Mouse (Mus musculus): Measurements from ENCODE around the gene Tmem123. TPM values are rescaled to one million over a fixed set of nuclear protein-coding genes. Genes with fewer than 3 reads are reported as not detected.
A peak's percentile ranks its signal among the peaks of the same experiment; 100 is the strongest.

Tmem123 gene
- polyA plus RNA-seq, 1 experiment from 2014 or later: 107 TPM

DNA sequence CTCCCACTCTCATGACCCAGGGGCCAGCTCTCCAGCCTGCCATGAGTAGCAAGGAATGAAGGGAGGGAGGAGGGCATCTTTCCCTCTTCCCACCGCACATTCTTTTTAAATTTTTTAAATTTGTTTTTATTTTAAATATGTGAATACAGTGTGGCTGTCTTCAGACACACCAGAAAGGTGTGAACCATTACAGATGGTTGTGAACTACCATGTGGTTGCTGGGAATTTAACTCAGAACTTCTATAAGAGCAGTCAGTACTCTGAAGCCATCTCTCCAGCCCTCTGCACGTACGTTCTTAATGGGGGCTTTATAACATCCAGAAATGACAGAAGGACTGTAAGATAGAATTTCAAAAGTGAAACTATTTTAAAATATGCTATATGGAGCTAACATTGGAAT is 15.0 kb upstream of the Tmem123 start:
- Histone ChIP-seq H3K4me3 (ENCODE audit: control insufficient read depth in 1 of 2, insufficient read depth in 1 of 2, low read depth in 1 of 2, low read length in 2 of 2) (no peak overlapping the region), H3K4me1 (ENCODE audit: control insufficient read depth in 2 of 2, insufficient read depth in 2 of 2, low read length in 2 of 2) (0 out of 4 replicates have a peak, but pooled peaks cover 0 to 3% of the 10 kb centered on the region in 2 experiments), H3K27me3 (ENCODE audit: control insufficient read depth, insufficient read depth, low read length) (no peaks in the 10 kb centered on the region), H3K4me2 (ENCODE audit: low read length) (no peak overlapping the region), H3K9me3 (ENCODE audit: control insufficient read depth, low read length) (no peaks in the 10 kb centered on the region), H3K36me3 (ENCODE audit: control insufficient read depth, insufficient read depth, low read length) (no peaks in the 10 kb centered on the region), H3K9ac (ENCODE audit: low read length) (no peak overlapping the region), H3K27ac (replicated peaks in 1 of 2; ENCODE audit: control insufficient read depth in 1 of 2, insufficient read depth in 1 of 2, low read depth in 2 of 2, low read length in 2 of 2) (no peak overlapping the region)
- no peak for ATAC-seq (ENCODE audit: insufficient number of reproducible peaks, insufficient read depth, low FRiP score, low read depth)
- 91% methylated on average over 3 of the region's 3 CpGs for WGBS

DNA sequence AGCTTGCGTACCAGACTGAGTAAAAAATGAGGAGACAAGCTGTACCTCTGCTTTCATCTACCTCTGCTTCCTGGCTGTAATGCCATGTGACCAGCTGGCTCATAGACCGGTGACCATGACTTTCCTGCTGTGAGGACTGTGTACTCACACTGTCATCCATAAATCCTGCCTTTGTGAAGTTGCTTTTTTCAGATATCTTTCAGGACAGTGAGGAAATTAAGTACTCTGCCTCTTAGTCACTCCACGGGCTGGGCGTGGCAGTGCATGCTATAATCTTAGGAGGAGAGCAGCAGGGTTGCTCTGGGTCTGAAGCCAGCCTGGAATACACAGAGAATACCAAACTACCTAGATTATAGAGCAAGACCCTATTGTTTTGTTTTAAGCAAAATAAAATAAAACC is 14.3 kb upstream of the Tmem123 start:
- WGBS: 70% methylated on average over 4 of the region's 4 CpGs
- Histone ChIP-seq H3K9me3 (ENCODE audit: control insufficient read depth, low read length) (no peaks in the 10 kb centered on the region), H3K9ac (ENCODE audit: low read length) (no peak overlapping the region), H3K4me3 (ENCODE audit: control insufficient read depth in 1 of 2, insufficient read depth in 1 of 2, low read depth in 1 of 2, low read length in 2 of 2) (no peak overlapping the region), H3K36me3 (ENCODE audit: control insufficient read depth, insufficient read depth, low read length) (no peaks in the 10 kb centered on the region), H3K27me3 (ENCODE audit: control insufficient read depth, insufficient read depth, low read length) (no peaks in the 10 kb centered on the region), H3K4me2 (ENCODE audit: low read length) (no peak overlapping the region), H3K27ac (replicated peaks in 1 of 2; ENCODE audit: control insufficient read depth in 1 of 2, insufficient read depth in 1 of 2, low read depth in 2 of 2, low read length in 2 of 2) (no peak overlapping the region), H3K4me1 (ENCODE audit: control insufficient read depth in 2 of 2, insufficient read depth in 2 of 2, low read length in 2 of 2) (0 out of 4 replicates have a peak, but pooled peaks cover 0 to 3% of the 10 kb centered on the region in 2 experiments)
- no peak for ATAC-seq (ENCODE audit: insufficient number of reproducible peaks, insufficient read depth, low FRiP score, low read depth)

DNA sequence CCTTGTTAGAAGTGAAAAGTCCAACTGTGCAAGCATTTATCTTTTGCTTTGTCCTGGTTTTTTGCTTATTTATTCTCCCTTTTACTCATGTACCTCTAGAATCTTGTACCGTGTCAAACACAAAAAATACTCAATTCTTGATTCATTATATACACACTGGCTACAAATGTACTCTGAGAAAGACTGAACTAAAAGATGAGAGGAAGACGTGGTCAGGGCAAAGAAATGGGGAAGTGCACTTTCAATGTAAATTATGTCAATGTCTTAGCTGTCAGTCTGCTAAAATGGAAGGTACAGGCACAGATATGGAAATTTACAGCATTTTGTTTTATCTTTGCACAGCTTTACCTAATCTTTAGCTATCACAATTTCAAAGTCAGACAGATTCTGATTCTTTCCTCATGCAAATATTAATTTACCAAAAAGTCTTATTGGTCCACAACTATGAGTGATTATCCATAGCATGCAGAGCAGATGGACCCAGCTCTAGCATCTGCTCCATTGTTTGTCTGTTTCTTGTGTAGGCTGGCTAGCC is 7.9 kb upstream of the Tmem123 start:
- Histone ChIP-seq H3K9ac (ENCODE audit: low read length) (no peak overlapping the region), H3K27me3 (ENCODE audit: control insufficient read depth, insufficient read depth, low read length) (no peaks in the 10 kb centered on the region), H3K27ac (replicated peaks in 1 of 2; ENCODE audit: control insufficient read depth in 1 of 2, insufficient read depth in 1 of 2, low read depth in 2 of 2, low read length in 2 of 2) (no peak overlapping the region), H3K4me1 (ENCODE audit: control insufficient read depth in 2 of 2, insufficient read depth in 2 of 2, low read length in 2 of 2) (no peaks in the 10 kb centered on the region; a peak in 1 of 4 replicates), H3K4me3 (ENCODE audit: control insufficient read depth in 1 of 2, insufficient read depth in 1 of 2, low read depth in 1 of 2, low read length in 2 of 2) (no peak overlapping the region), H3K4me2 (ENCODE audit: low read length) (no peak overlapping the region), H3K36me3 (ENCODE audit: control insufficient read depth, insufficient read depth, low read length) (no peaks in the 10 kb centered on the region), H3K9me3 (ENCODE audit: control insufficient read depth, low read length) (peaks cover 4% of the 10 kb centered on the region; the same call in 1 of the 2 replicates)
- WGBS: 78% methylated on average over 2 of the region's 2 CpGs
- no peak for ATAC-seq (ENCODE audit: insufficient number of reproducible peaks, insufficient read depth, low FRiP score, low read depth)

DNA sequence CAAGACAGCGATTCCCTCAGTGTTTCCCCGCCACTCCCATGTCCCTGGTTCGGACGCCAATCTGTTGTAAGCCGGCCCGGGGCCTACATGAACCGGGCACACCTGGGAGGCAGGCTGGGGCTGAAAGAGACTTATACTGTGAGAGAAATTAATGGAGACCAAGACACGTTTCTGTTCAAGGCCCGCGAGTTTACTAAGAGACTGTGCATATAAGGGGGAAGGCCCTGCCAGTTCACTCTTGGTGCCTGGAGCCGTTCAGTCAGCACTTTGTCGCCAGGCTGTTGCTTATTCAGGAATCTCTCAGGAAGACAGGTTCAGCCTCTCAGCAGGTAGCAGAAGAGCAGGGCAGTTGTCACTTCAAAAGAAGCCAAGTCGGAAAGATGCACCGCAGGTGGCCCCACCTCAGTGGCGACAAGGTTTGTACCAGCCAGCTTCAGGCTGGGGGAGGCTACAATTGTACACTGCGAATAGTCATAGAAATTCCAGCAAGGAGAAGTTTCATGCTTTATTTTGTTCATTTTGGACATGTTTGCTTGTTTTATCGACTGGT is 1.9 kb upstream of the Tmem123 start:
- H3K27me3 ChIP-seq (ENCODE audit: control insufficient read depth, insufficient read depth, low read length): no peaks in the 10 kb centered on the region
- no peak overlapping the region for H3K9ac ChIP-seq (ENCODE audit: low read length)
- peaks cover 4% of the 10 kb centered on the region; the same call in 1 of the 2 replicates for H3K9me3 ChIP-seq (ENCODE audit: control insufficient read depth, low read length)
- no peak overlapping the region for H3K4me3 ChIP-seq (ENCODE audit: control insufficient read depth in 1 of 2, insufficient read depth in 1 of 2, low read depth in 1 of 2, low read length in 2 of 2)
- peaks cover 0 to 10% of the 10 kb centered on the region in 2 experiments; a peak in 3 of 4 replicates for H3K4me1 ChIP-seq (ENCODE audit: control insufficient read depth in 2 of 2, insufficient read depth in 2 of 2, low read length in 2 of 2)
- H3K27ac ChIP-seq (replicated peaks in 1 of 2; ENCODE audit: control insufficient read depth in 1 of 2, insufficient read depth in 1 of 2, low read depth in 2 of 2, low read length in 2 of 2): no peak overlapping the region
- no peaks in the 10 kb centered on the region for H3K36me3 ChIP-seq (ENCODE audit: control insufficient read depth, insufficient read depth, low read length)
- ATAC-seq (ENCODE audit: insufficient number of reproducible peaks, insufficient read depth, low FRiP score, low read depth): no peak
- peak overlapping the region; percentile 35 for H3K4me2 ChIP-seq (ENCODE audit: low read length)
- WGBS: 44% methylated on average over 17 of the region's 17 CpGs

DNA sequence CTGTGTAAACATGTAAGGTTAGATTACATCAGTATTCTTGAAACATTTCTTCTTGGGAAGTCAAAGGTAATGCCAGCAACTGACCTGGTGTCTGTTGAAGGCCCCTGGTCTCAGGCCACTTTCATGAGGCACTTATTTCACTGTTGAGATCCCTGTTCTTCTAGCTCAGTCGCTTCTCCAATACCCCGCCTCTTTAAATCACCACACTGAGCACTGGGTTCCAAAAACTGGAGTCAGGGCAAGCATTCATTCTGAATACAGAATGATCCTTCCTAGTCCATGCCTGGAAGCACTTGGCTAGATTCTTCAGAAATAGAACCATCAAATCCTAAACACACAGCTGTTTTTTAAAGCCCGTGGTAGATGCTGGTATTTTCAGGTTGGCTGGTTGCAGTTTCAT is 1.1 kb upstream of the Tmem123 start:
- no peak overlapping the region for H3K4me3 ChIP-seq (ENCODE audit: control insufficient read depth in 1 of 2, insufficient read depth in 1 of 2, low read depth in 1 of 2, low read length in 2 of 2)
- H3K4me2 ChIP-seq (ENCODE audit: low read length): no peak overlapping the region
- H3K4me1 ChIP-seq (ENCODE audit: control insufficient read depth in 2 of 2, insufficient read depth in 2 of 2, low read length in 2 of 2): peaks cover 5 to 16% of the 10 kb centered on the region in 2 experiments
- WGBS: 77% methylated on average over 3 of the region's 3 CpGs
- no peak for ATAC-seq (ENCODE audit: insufficient number of reproducible peaks, insufficient read depth, low FRiP score, low read depth)
- H3K27ac ChIP-seq (replicated peaks in 1 of 2; ENCODE audit: control insufficient read depth in 1 of 2, insufficient read depth in 1 of 2, low read depth in 2 of 2, low read length in 2 of 2): no peak overlapping the region
- no peak overlapping the region for H3K9ac ChIP-seq (ENCODE audit: low read length)
- H3K9me3 ChIP-seq (ENCODE audit: control insufficient read depth, low read length): peaks cover 4% of the 10 kb centered on the region; the same call in 1 of the 2 replicates
- H3K36me3 ChIP-seq (ENCODE audit: control insufficient read depth, insufficient read depth, low read length): no peaks in the 10 kb centered on the region
- no peaks in the 10 kb centered on the region for H3K27me3 ChIP-seq (ENCODE audit: control insufficient read depth, insufficient read depth, low read length)

DNA sequence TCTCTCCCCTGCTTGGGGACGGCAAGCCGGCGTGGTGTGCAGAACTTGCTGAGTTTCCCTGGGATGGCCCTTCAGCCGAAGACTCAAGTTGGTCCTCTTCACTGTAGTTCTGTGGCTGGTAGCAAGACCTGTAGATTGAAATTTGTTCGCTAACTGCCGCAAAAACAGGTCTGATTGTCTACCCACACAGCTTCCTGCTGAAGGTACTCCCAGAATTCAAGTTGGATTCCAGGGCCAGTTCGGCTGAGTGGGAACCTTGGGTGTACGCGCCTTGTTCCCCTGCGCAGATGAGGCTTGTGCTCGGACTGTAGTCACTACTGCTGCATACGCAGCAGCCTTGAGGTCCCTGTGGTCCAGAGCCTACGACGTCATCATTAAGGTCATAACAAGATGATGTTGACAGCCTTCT is 626 bp downstream of the Tmem123 start:
- H3K4me1 ChIP-seq (ENCODE audit: control insufficient read depth in 2 of 2, insufficient read depth in 2 of 2, low read length in 2 of 2): peaks cover 6 to 25% of the 10 kb centered on the region in 2 experiments
- H3K9me3 ChIP-seq (ENCODE audit: control insufficient read depth, low read length): no peaks in the 10 kb centered on the region
- ATAC-seq (ENCODE audit: insufficient number of reproducible peaks, insufficient read depth, low FRiP score, low read depth): no peak; the same call in 1 of the 2 replicates
- peaks cover 14% of the 10 kb centered on the region for H3K36me3 ChIP-seq (ENCODE audit: control insufficient read depth, insufficient read depth, low read length)
- 1% methylated on average over 14 of the region's 14 CpGs for whole genome bisulfite sequencing
- peak overlapping the region; percentile 92 for H3K9ac ChIP-seq (ENCODE audit: low read length)
- peak overlapping the region; percentile 77 to 99 for H3K4me3 ChIP-seq (ENCODE audit: control insufficient read depth in 1 of 2, insufficient read depth in 1 of 2, low read depth in 1 of 2, low read length in 2 of 2)
- no peaks in the 10 kb centered on the region for H3K27me3 ChIP-seq (ENCODE audit: control insufficient read depth, insufficient read depth, low read length)
- H3K27ac ChIP-seq (replicated peaks in 1 of 2; ENCODE audit: control insufficient read depth in 1 of 2, insufficient read depth in 1 of 2, low read depth in 2 of 2, low read length in 2 of 2): peak overlapping the region; percentile 84 to 89
- H3K4me2 ChIP-seq (ENCODE audit: low read length): peak overlapping the region; percentile 82

DNA sequence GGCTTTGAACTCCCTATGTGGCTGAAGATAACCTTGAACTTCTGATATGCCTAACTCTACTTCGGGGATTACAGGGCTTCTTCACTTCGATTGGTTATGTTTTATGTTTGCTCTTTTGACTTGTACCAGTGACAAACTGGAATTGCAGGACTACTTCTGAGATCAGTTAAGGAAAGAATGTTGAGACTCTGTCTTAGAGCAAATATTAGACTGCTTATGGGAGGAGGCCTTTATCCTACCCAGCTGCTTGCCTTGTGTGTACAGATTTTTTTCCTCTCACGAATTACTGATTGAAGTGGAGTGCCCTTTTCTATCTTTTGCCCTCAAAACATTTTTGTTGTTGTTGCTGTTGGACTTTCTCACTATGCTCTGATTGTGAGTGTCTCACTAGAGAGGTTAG is 1.4 kb downstream of the Tmem123 start:
- Histone ChIP-seq H3K27me3 (ENCODE audit: control insufficient read depth, insufficient read depth, low read length) (no peaks in the 10 kb centered on the region), H3K4me3 (ENCODE audit: control insufficient read depth in 1 of 2, insufficient read depth in 1 of 2, low read depth in 1 of 2, low read length in 2 of 2) (peak overlapping the region in 1 of 2 experiments; percentile 77; a peak in 3 of 4 replicates), H3K27ac (replicated peaks in 1 of 2; ENCODE audit: control insufficient read depth in 1 of 2, insufficient read depth in 1 of 2, low read depth in 2 of 2, low read length in 2 of 2) (no peak overlapping the region), H3K9me3 (ENCODE audit: control insufficient read depth, low read length) (no peaks in the 10 kb centered on the region), H3K36me3 (ENCODE audit: control insufficient read depth, insufficient read depth, low read length) (peaks cover 19% of the 10 kb centered on the region), H3K9ac (ENCODE audit: low read length) (peak overlapping the region; percentile 92), H3K4me2 (ENCODE audit: low read length) (peak overlapping the region; percentile 82), H3K4me1 (ENCODE audit: control insufficient read depth in 2 of 2, insufficient read depth in 2 of 2, low read length in 2 of 2) (peaks cover 11 to 33% of the 10 kb centered on the region in 2 experiments)
- ATAC-seq (ENCODE audit: insufficient number of reproducible peaks, insufficient read depth, low FRiP score, low read depth): no peak
- 20% methylated on average over 3 of the region's 3 CpGs for WGBS

Data from heart, embryonic 14.5 days (tissue).